Mouse (Mus musculus): ENCODE measurements around the gene Plekhm3. TPM values are rescaled to one million over a fixed set of nuclear protein-coding genes. Genes with fewer than 3 reads are reported as not detected.

The Plekhm3 gene
- total RNA-seq, 2 experiments from 2014 or later, result 8.3 to 10.2 TPM

DNA sequence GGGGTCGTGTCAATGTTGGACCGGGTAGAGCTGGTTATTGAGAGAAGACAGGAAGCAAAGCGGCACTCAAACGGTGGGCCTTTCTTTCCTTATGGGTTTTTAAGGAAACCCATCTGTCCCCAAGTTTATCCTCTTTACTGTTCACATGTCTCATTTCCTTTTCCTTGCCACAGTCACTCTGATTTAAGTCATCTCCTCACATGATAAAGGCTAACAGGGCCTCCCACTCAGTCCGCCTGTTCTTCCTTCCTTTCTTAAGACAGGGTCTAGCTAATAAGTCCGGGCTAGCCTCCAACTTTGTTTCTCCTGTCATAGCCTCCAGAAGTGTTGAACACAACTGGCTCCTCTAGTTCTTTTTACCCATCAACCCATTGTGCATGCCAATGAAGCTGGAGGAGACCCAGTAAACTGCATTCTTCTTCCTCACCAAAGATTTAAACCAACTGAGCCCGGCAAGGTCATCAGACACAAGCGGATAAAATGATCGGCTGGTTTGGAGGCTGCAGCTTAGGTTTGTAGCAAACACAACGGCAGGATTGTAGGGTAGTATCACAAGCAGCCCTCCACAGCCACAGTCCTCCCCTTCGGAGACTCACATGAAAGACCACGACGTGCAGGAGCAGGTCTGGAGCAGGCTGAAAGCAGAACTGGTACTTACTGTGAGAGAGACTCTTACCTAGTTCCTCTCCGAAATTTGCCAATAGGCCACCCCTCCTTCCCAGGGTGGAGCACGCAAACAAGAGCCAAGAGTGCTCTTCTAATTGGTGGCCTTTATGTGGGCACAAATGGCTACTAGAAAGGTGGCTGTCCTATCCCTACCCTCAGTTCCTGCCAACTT is 29.0 kb downstream of the Plekhm3 start:
- no peak for DNase-seq

DNA sequence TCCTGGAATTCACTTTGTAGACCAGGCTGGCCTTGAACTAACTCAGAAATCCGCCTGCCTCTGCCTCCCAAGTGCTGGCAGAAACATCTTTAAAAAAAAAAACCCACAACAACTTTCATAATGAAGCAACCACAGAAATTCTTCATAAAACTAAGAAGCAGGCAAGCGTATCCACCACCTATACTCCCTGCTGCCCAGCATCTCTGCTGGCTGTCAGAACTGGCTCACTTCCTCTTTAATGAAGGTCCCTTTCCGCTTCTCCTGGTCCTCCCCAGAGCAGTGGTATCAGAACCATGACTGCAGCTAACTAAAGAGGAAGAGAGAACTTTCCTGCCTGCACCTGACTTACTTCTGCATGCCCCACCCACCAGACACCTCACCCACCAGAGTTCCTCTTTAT is 31.0 kb downstream of the Plekhm3 start:
- DNase-seq, result no peak

DNA sequence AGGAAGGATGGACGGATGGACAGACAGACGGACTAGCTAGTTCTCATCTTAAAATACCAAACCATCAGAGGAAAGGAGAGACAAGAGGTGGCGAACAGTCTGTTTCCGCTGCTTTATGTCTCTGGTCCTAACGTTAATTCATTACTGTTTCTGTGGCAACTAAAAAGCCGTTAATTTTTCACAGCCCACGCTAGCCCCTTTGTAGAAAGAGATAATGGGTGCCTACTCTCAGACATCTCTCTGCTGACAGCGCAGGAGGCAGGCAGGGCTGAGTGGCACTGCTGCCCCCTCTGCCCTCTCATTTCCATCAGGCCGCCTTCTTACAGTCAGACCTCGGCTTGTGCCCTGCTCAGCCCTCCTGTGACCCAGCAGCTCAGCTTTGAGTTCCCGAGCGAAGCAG is 32.3 kb downstream of the Plekhm3 start:
- DNase-seq, result no peak

DNA sequence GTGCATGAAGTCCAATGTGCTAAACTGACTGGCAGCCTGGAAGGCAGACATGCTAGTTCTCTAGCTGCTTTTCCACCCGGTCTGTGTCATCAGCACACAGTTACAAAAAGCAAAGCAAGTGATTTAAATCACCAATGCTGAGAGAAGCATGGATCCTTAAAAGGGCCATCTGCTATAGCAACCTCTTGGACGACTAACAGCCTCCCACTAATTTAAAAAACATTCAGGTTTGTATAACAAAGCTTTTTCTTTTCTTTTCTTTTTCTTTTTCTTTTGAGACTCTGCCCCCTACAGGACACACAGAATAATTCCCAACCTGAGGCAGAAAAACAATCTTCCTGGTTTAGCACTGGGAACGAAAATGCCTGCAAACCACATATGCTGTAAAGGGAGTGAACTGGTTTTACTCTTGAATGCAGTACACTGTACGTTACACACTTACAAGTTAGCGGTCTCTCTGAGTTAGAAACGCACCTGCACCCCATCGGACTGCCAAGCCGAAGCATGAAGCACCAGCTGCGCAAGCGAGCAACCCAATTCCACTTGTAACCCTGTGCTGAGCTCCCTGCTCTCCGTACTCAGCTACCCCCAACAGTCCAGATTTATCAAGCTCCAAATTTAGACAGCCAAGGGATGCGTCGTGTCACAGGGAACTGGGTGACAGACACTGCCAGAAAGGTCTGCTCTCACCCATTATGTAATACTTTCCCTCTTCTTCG is 37.7 kb downstream of the Plekhm3 start:
- peak; percentile 27 for DNase-seq

DNA sequence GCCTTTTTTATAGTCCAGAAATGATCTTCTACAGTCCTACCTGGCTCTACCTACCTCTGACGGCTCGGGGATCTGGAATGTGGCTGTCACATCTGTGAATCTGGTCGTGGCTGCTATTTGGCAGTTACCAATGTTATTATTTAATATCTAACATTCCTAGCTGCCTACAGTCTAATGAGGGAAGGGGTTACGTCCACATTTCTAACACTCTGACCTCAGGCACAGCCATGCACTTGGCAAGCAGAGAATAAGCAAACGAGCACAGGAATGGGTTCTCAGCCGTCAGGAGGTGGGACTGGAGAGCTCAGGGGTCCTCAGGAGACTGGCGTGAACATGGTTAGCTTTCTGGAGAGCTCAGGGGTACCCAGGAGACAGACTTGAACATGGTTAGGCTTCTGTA is 38.7 kb downstream of the Plekhm3 start:
- no peak for DNase-seq

DNA sequence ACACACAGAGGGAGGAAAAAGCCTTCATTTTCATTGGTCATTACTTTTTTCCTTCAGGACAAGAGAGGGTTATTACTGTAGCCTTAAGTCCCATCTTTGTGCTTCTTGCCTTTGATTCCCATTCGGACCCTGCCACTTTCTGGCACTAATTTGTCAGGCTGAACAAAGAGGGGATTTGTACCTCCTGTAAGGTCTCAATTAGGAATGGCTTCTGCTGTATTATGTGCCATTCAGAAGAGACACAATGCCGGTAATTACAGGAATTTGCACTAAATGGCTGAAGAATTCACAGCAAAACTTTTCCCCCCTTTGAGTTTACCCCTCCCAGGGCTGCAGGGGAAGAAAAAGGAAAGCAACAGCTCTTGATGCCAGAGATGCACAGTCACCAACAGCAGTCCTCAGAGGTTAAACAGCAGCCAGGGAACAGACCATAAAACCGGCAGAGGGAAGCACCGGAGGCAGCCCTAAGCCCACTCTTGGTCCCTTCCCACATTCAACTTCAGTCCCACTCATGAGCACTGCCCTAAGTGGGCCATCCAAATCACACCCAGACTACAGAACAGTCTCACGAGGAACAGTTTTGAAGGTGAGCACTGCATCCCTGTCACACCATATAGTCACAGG is 39.6 kb downstream of the Plekhm3 start:
- no peak for DNase-seq

DNA sequence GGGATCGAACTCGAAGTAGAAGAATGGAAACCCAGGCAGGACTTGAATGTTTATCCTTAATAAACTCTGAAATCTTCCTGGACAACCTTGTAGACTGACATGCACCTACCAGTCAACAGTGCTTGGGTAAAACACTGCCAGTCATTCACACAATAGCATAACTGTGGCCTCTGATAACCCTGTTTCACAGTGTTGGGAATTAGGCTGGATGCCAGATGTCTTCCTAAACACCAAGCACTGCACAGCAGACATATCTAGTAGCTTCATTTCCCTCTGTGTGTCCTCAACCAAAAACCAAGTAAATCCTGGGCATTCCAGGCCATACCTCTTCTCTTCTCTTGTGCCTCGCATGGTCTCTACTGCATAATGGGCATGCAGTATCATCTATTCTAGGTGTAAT is 42.3 kb downstream of the Plekhm3 start:
- DNase-seq, result no peak

DNA sequence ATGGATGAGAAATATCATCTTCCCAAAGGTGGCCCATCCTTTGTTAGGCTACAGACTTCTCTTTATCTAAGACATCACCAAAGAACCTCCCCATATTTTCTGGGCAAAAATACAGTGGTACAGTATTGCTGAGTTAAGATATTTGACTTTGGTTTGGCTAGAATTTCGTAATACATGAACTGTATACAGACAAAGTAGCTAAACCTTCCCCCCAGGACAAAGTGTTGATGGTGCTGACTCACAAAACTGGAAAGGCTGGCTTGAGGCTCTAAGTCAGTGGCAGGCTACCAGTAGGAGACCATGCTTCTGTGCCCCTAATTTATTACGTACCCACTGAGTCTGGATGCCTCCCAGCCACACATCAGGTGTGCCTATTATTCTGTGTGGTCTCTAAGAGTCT is 48.9 kb downstream of the Plekhm3 start:
- DNase-seq, result no peak

DNA sequence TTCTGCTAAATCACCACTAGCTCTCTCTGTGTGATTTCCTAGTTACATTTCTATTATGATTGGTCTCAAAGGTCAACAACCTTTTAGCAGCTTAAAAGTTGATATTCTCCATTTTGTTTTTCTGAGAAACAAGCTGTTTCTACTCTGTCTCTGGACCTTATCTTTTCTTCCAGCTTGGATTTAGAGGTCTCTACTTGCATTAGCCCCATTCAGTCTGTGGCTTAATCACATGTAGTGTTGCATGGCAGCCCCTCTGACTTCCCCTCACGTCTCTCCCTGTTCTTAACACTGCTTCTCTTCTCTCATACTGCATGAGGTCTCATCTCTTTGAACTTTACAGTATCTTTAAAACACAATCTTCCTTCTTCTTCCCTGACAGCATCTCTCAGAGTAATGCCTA is 50.4 kb downstream of the Plekhm3 start:
- DNase-seq, result no peak

DNA sequence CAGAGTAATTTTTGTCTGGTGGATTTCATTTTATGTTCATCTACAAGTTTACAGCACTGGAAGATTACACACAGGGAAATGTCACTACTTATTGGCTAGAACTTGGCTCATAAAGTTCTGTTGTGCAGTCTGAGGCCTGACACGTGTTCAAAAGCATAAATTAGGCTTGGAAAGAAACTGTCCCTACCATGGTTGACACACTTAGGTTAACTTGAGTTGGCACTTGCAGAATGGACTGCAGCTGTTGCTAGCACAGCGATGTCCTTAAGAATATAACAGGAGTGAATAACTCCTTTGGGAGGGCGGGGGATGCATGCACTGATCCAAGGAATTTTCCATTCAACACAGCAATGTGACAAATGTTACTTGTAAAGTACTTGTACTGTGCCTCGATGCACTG is 53.2 kb downstream of the Plekhm3 start:
- DNase-seq, result no peak

DNA sequence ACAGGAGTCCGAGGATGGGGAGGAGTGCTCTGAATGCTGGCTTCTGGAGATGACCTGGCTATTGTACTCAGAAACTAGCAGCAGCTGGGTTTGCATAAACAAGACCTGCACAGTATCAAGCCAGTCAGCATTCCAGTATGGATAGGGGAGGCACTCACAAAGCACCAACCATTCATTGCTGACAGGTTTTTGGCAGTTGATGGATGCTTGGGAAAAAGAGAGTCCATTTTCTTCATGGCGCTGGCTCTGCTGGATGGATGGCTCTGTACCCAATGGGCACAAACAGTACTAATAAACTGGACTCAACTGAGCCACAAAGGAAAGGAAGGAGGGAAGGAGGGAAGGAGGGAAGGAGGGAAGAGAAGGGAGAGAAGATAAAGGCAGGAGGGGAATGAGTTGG is 53.8 kb downstream of the Plekhm3 start:
- DNase-seq, result no peak

DNA sequence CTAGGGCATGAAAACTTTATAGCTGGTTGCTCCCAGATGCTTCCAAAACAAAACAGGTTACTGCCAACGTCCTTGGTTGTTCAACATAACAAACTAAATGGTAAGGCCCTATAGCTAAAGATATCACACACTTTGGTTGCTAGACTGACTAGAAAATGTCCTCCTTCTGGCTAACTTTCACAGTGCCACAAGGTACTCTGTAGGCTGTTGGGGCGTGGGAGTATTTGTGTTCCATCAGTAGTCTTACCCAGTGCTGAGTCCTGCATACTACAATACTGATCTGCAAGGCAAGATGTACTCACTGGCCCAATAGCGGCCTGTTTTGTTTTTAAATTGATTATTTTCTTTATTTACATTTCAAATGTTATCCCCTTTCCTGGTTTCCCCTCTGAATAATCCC is 56.9 kb downstream of the Plekhm3 start:
- DNase-seq, result no peak

DNA sequence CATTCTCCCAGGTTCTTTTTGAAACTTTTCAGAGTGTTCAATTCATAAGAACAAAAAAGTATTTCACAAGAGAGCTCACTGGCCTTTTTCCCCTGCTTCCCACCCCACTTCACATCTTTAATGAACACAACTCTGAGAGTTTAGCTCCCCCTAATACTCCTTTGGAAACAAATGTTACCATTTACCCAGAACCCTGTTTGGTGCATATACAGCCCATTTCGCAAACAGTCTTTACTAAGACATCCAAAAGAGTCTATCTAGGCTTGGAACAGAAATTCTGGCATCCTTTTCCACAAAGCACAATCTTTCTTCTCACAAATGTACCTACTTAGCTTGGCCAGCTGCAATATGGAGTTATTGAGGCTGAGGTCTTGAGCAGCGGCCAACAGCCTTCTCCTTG is 59.1 kb downstream of the Plekhm3 start:
- no peak for DNase-seq

DNA sequence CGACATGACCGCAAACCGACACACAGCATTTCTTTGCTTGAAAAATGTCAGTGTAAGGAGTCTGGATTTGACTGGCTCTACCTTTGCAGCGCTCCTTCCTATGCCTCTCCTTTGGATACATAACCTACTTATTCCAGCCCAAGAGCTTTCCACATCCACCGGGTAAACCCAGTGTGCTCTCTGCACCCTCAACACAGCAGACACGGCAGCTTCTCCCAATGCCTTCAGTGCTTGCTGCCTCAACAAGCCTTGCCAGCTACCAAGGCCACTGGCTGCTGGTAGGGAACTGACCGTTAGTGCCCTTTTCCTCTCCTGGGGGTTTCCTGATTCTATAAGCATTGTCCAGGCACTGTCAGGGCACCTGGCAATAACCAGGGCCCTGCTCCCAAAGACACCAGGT is 62.8 kb downstream of the Plekhm3 start:
- DNase-seq, result no peak

DNA sequence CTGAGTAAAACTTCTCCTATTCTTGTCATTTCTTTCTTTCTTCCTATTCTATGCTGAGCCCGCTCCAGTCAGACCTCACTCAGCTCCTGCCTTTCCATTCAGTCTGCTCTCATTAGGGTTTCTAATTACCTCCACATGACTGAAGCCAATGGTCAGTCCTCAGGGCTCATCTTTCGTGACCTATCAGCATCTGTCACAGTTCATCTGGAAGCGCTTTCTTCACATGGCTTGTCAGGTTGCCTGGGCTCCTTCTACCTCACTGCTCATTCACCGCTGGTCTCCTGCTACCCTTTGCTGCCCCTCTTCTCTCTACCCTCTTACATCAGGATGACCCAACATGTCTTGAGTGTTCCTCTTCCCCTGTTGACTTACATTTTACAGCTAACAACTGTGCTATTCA is 65.3 kb downstream of the Plekhm3 start:
- no peak for DNase-seq

DNA sequence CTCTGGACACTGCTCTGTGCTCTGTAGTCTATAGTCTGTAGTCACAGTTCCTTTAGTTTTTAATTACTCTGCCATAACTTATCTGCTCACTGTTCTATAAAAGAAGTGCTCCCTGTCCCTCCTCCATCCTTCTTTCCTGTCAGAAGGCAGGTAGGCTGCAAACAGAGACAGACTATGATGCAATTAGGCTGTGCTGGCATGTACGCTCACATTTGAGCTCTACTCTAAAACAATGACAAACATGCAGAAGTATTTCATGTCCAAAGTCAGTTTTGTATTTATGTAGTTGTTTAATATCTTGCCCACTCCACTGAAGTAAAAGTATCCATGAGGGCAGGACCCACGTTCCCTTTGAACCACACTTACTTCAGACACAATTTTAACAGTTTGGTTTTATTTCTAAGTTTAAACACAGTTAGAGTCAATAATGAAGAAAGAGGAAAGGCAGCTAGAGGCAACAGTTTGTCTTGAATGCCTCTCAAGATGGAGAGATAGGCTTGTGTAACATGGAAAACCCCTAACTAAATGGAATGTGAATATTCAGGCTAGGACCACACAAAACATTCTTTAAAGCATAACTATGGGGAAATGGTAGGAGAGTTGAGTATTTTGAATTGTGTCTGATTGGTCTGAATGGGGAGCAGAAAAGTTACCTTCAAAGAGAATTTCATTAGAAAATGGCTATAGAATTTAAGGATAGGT is 69.0 kb downstream of the Plekhm3 start:
- DNase-seq, result no peak

DNA sequence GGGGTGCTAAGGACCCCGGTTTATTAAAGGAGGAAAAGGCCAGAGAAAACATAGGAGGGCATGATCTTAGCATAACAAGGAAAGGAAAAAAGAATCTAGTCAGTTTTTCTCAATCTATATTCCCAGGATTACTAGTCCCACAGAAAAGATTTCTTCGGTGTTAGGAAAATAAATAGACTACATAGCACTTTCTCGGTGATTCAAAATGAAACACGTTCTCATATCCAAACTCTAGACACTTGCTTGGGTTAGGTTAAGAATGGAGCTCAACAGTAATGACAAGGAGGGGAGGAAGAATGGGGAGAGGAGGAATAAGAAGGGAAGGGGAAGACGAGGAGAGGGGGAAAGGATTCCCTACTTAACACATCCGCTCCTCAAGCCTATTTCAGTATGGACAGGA is 69.9 kb downstream of the Plekhm3 start:
- no peak for DNase-seq

DNA sequence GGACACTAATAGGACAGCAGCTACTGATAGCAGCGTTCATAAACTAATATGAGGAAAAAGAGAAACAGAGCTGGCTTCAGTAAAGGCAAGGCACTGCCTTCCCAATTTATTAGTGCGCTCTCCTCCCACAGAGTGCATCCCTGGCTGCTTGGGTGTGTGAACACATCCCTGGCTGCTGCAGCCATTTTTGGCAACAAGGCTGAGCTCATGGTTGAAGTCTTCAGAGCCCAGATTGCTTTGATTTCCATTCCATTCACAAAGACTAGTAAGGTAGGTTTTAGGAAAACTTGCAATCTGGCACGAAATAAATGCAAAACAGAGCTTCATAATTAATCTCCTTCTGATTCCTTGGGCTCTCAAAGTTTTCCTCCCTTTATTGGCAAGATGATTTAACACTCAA is 71.3 kb downstream of the Plekhm3 start:
- no peak for DNase-seq

DNA sequence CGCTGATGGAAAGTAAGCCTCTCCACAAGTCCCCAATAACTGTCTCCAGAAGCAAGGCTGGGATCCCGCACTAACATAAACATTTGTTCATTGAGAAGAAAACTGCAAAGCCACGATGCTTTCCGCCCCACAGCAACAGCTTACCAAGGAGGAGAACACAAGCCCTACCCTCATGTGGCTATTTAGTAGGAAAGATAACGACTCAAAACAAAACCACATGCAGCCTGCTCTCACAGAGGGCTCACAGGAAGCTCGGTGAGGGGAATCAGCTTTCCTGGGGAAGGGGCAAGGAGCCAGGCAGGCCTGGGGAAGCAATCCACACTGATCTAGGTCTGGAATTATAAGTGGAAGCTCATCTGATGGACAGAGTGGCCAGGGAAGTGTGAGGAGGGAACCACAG is 72.6 kb downstream of the Plekhm3 start:
- no peak for DNase-seq

DNA sequence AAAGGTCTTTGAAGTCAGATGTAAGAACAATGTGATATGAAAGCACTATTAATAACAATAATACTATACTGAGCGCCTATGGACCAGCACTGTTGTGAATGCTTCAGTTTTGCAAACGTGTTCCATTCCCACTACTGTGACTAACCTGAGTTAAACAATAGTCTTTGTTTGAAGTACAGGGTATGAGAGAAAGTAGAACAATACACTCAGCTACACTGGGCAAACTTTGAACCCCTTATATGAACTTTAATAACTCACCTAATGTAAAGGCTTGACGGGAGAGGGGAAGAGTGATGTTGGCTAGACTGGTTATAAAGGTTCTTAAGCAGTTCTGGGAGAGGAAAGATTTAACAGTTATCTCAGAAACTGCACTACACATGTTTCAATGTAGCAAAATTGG is 76.0 kb downstream of the Plekhm3 start:
- no peak for DNase-seq

DNA sequence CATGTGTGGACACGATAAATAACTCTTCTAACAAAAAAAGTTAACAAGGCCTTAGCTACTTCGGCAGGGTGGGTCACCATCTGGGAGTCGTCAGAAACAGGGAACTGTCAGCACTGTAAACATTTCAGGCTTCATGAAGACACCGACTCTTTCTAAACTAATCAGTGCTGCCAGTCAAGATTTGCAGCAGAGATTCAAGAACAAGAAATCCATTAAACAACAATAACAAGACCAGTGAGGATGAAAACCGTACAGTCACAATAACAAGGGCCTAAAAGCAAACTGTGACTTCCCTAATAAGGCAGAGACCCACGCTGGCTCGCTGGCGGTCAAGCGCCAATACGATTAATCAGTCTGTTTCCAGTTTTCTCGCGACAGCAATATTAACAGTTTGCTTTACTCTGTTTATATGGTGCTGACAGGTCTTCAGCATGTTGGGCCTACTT is 77.8 kb downstream of the Plekhm3 start:
- DNase-seq, result no peak

DNA sequence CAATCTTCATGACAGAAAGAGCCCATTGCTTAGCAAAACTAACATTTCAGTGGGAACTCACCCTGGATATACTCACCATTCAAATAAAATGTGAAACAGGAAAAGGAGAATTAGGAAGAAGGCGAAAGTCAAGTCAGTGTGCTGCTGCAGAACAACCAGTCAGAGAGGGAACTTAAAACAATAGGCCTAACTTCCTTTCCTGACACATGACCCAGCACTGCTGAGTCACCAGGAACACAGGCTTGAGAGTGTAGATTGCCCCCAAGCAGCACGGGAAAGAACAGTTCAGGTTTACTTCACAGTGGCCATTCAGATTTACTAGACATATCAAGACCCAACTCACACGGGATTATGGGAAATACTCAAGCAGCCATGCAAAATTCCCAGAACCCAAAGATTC is 80.3 kb downstream of the Plekhm3 start:
- DNase-seq, result peak; percentile 26

DNA sequence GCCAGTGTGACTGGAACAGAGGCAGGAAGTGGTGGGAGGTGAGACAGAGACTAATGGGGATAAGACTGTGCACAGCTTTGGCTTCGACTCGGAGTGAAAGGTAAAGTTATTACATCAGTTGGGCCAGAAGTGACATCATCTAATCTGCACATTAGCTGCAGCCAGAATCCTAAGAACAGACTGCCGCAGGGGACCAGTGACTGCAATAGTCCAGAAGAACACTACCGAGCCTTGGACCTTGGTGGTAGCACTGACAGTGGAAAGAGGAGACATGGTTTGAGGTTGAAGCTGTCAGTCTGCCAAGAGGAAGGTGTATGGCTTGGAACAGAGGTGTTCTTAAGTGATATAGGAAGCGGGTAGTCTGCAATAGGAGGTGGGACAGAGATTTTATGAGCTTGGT is 80.9 kb downstream of the Plekhm3 start:
- no peak for DNase-seq
